Mouse (Mus musculus) Muller cell, postnatal 12 days (primary cell): ENCODE data around the gene Rara.

Experiments used
- DNase-seq: peaks from one replicate; pipeline ENCODE4 v3.0.0-alpha.2; 2015; ENCODE audit errors: inconsistent ontology term

The Rara gene

GRCm38 (mm10) chr11:98952736-98953135 is 25.1 kb downstream of the Rara start:
- no peak for DNase-seq

- no peak for DNase-seq
Measured at GRCm38 (mm10) chr11:98953361-98953760, 25.7 kb downstream of the Rara start.

GRCm38 (mm10) chr11:98953835-98954320 is 26.3 kb downstream of the Rara start:
- no peak for DNase-seq

GRCm38 (mm10) chr11:98954373-98954772 is 26.8 kb downstream of the Rara start:
- peak; percentile 69 for DNase-seq

GRCm38 (mm10) chr11:98954801-98955706 is 27.4 kb downstream of the Rara start:
- DNase-seq: no peak

- no peak for DNase-seq
Measured at GRCm38 (mm10) chr11:98955707-98956235, 28.2 kb downstream of the Rara start.

GRCm38 (mm10) chr11:98956340-98956739 is 28.7 kb downstream of the Rara start:
- DNase-seq: no peak

GRCm38 (mm10) chr11:98959437-98960312 is 32.1 kb downstream of the Rara start:
- DNase-seq: peak; percentile 88

- peak; percentile 89 for DNase-seq
Measured at GRCm38 (mm10) chr11:98960313-98960906, 32.8 kb downstream of the Rara start.

GRCm38 (mm10) chr11:98961051-98961592 is 33.5 kb downstream of the Rara start:
- DNase-seq: peak; percentile 60

GRCm38 (mm10) chr11:98961766-98962165 is 34.1 kb downstream of the Rara start:
- DNase-seq: no peak

GRCm38 (mm10) chr11:98962421-98963095 is 34.9 kb downstream of the Rara start:
- DNase-seq: no peak

- DNase-seq: peak; percentile 94
Measured at GRCm38 (mm10) chr11:98963191-98964021, 35.8 kb downstream of the Rara start.

GRCm38 (mm10) chr11:98964201-98964615 is 36.6 kb downstream of the Rara start:
- DNase-seq: no peak

GRCm38 (mm10) chr11:98964616-98965415 is 37.2 kb downstream of the Rara start:
- DNase-seq: no peak

- no peak for DNase-seq
Measured at GRCm38 (mm10) chr11:98965416-98966077, 37.9 kb downstream of the Rara start.

GRCm38 (mm10) chr11:98966499-98967141 is 39.0 kb downstream of the Rara start:
- peak; percentile 92 for DNase-seq

- no peak for DNase-seq
Measured at GRCm38 (mm10) chr11:98968079-98968478, 40.5 kb downstream of the Rara start.
